Mouse (Mus musculus) activated CD4-positive, CD25-positive, alpha-beta regulatory T cell, adult 4 months (primary cell): Measurements from ENCODE around the gene Ipo8. TPM values are rescaled to one million over a fixed set of nuclear protein-coding genes. Genes with fewer than 3 reads are reported as not detected.

ENCODE experiments used
- ATAC-seq: one replicate; pipeline ENCODE4 v1.8.0; 2017
- polyA plus RNA-seq, 2 experiments: library from polyadenylated mRNA; unstranded; fragments of 100-300 nt; shearing (Covaris generic); gene quantifications; one replicate each; pipeline ENCODE4 v1.2.1; 2017

The Ipo8 gene
- polyA plus RNA-seq, 2 experiments from 2014 or later: 18.5 to 18.6 TPM

- no peak for ATAC-seq
Observed at GRCm38 (mm10) chr6:148756535-148756934, 74.7 kb downstream of the Ipo8 start.

- ATAC-seq: no peak
Observed at GRCm38 (mm10) chr6:148751400-148751799, 79.9 kb downstream of the Ipo8 start.

GRCm38 (mm10) chr6:148750183-148750582 is 81.1 kb downstream of the Ipo8 start:
- ATAC-seq: no peak

GRCm38 (mm10) chr6:148740521-148741226 is 90.6 kb downstream of the Ipo8 start:
- no peak for ATAC-seq

DNA sequence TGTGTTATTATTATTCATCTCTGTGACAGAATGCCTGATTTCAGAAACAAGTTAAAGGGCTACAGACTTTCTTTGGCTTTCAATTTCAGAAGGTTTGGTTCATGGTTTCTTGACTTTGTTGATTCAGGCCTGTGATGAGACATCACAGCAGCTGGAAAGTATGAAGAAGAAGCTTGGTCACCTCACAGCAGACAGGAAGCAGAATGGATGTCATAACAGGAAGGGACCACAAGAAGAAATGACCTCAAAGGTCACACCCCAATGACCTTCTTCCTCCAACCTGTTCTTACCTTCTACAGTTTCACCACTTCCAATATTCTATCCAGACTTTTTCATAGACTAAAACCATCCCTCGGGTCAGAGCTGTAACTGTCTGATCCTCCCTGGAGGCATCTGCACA is 94.9 kb downstream of the Ipo8 start:
- no peak for ATAC-seq

GRCm38 (mm10) chr6:148734012-148734411 is 97.3 kb downstream of the Ipo8 start:
- ATAC-seq: no peak

- no peak for ATAC-seq
Observed at GRCm38 (mm10) chr6:148732920-148733319, 98.3 kb downstream of the Ipo8 start.

DNA sequence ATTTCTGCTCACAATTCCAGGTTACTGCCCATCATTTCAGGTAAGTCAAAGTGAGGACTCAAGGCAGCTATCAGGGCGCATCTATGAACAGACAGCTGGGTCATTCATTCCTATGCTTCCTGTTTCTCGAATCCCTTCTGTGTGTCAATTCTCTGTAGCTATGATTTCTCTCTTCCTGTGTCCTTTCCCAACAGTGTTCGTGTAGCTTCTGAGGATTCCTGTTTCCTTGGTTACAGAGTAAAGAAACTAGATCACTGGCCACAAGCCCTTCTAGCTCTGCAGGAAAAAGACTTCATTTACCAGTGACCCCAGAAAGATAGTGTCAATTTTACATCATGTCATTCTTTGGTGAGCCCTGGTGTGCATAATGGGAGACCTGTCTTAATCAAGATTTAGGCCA is 102.7 kb downstream of the Ipo8 start:
- no peak for ATAC-seq

GRCm38 (mm10) chr6:148727871-148728524 is 103.3 kb downstream of the Ipo8 start:
- no peak for ATAC-seq

- ATAC-seq: no peak
Observed at GRCm38 (mm10) chr6:148724453-148724852, 106.8 kb downstream of the Ipo8 start.

Other genes with a start within 250 kb of the Ipo8 start
- 1 to 10 TPM; 2.9 to 3.7 TPM for gene Caprin2, start 64.8 kb upstream of the Ipo8 start, polyA plus RNA-seq
- gene Sinhcaf, start 115.0 kb upstream of the Ipo8 start, polyA plus RNA-seq: 10 to 100 TPM; 61.4 to 62.9 TPM